Mouse (Mus musculus) layer of hippocampus, adult 2 months (tissue): Measurements from ENCODE around the gene Capn9. TPM values are rescaled to one million over a fixed set of nuclear protein-coding genes. Genes with fewer than 3 reads are reported as not detected.

Source experiments
- DNase-seq, 2 experiments: peaks; one replicate each; pipeline ENCODE4 v3.0.0; 2022; ENCODE audit warnings: low spot score in 2 of 2
- H3K27ac ChIP-seq: fragments of 200-600 bp; 2 replicates; pipeline ENCODE4 v1.8.1; 2022
- H3K4me3 ChIP-seq: fragments of 200-600 bp; 2 replicates; pipeline ENCODE4 v1.8.1; 2022; ENCODE audit warnings: mild to moderate bottlenecking
- CTCF ChIP-seq: fragments of 200-600 bp; conservative IDR thresholded peaks from 2 replicates; pipeline ENCODE4 v1.8.1; 2022; ENCODE audit warnings: antibody characterized with exemption, mild to moderate bottlenecking, moderate library complexity
- total RNA-seq, 2 experiments: library from RNA; stranded (reverse); gene quantifications; 2 replicates each; pipeline ENCODE4 v1.2.3; 2021

Capn9 gene
- total RNA-seq, 2 experiments from 2014 or later = 0.34 to 0.79 TPM

DNA sequence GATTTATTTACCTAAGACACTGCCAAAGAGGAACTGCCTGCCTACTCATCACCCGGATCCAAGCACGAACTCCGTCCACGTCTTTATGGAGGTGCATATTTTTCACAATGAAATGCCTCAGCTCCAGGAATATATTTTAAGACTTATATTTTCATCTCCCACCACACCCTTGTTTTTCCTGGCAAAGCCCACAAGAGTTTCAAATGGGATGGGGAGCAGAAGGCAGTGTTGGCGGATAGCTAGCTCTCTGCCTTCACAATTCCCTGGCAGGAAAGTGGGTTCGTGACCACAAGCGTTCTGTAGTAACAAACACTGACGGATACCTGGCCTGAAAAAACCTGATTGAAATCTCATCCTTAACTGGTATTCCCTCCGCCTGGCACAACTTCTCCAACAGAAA is 85.9 kb downstream of the Capn9 start:
- H3K4me3 ChIP-seq = peak overlapping the region; percentile 86
- DNase-seq = peak in 1 of 2 experiments; percentile 51
- H3K27ac ChIP-seq = peak overlapping the region; percentile 90
- TF ChIP-seq CTCF = no peak

DNA sequence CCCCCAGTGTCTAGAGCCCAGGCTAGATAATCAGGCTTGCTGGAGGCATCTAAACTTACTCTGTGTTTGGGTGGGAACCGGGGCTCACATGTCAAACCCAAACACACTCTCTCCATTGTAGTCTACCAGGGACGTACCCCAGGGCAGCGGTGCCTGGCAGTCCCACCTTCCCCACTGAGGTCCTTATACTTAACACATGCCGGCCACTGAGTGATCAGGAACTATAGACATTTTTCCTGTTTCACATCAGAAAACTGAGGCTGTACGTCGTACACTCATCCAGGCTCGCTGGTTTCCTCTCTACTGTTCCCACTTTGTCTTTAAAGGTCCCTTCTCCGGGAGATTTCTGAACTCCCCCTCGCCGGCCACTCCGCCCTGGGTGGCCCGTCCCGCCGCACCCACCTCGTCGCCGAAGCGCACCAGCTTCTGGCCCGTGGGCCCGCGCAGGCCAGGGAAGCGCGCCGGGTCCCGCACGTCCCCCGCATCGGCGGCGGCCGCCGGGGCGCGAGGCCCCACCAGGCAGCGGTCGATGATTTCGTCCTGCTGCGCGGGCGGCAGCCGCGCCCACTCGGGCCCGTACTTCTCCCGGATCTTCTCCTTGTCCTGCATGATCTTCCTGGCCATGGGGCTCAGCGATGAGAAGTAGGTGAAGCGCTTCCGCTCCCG is 86.7 kb downstream of the Capn9 start:
- no peak for DNase-seq
- no peak for TF ChIP-seq CTCF
- peak overlapping the region; percentile 86 for H3K4me3 ChIP-seq
- peak overlapping the region; percentile 90 for H3K27ac ChIP-seq

DNA sequence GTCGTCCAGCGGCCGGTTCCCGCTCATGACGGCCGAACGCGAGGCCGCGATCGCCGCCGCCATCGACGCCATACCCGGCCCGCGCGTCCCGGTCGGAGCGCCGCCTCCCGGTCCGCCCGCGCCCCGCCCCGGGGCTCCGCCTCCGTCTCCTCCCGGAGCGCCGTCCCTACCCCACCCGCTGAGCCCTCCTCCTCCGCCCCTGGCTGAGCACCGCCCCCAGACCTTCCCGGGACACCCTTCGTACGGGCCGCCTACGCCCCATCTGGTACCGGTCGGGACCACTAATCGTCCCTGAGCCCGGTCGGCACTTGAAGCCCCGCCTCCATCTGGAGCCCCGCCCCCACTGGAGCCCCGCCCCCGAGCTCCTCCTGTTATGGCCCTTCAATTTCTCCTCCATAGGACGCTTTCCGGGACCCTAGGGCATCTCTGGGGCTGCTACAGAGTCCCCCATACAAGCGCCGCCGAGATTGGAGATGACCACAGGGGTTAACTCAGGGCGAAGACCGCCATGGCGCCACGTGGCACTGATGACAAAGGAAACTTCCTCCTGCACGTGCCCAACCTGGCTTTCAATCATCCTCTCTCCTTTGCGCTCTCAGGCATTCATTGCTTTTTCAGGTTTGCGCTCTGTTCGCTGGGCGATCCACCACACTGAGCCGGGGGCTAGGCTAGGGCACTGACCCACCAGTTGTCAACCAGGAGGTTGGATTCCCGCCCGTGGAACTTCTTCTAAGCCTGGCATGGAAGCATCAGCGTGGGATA is 87.4 kb downstream of the Capn9 start, which contains the start of gene 2310022B05Rik:
TSS of gene 2310022B05Rik (minus strand) at position 258 of the 762 bp plus-strand sequence.
- H3K4me3 ChIP-seq = peak within 1 kb of the TSS; percentile 86
- H3K27ac ChIP-seq = peak within 1 kb of the TSS; percentile 90
- DNase-seq = peak; percentile 82 to 86
- peak; percentile 42 for TF ChIP-seq CTCF

DNA sequence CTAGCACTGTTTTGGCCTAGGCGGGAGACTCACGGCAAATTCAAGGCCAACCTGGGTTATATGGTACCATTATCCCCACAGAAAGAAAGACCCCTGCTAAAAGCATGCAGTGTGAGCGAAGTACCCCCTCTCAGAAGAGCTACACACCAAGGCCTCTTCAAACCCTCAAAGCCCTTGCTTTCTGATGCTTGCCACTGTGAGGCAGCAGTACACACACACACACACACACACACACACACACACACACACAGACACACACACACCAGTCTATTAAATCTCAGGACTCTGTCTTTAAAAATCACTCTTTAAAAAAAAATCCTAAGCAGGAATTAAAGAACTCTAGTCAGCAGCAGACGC is 87.9 kb downstream of the Capn9 start:
- no peak for DNase-seq
- H3K4me3 ChIP-seq = peak overlapping the region; percentile 86; the same call in 1 of the 2 replicates
- TF ChIP-seq CTCF = no peak
- H3K27ac ChIP-seq = peak overlapping the region; percentile 90

DNA sequence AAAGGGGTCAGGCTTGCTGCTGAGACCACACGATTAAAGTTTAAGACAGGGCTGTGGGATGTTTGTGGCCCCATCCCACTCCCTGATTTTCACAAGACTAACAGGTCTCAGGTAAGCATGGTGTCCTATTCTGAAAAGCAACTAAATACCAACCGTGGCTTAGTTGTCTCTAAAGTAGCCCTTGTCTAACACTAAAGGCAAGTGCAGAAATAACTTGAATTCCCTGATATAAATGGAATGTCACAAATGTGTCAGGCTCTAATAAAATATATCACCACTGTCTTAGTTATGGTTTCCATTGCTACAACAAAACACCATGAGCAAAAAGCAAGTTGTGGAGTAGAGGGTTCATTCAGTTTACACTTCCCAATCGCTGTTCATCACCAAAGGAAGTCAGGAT is 88.5 kb downstream of the Capn9 start:
- no peak for DNase-seq
- no peak for TF ChIP-seq CTCF
- Histone ChIP-seq H3K4me3 (no peak overlapping the region), H3K27ac (no peak overlapping the region)

Other genes starting within 250 kb of the Capn9 start
- gene Pgbd5, start 136.5 kb upstream of the Capn9 start, total RNA-seq = 100 to 1,000 TPM; 291 to 304 TPM
- gene Cog2, start 55.3 kb upstream of the Capn9 start, total RNA-seq = 10 to 100 TPM; 45.3 to 49.0 TPM
- 10 to 100 TPM; 29.9 to 33.9 TPM for gene Agt, start 6.4 kb upstream of the Capn9 start, total RNA-seq
- gene 2310022B05Rik, start 87.3 kb downstream of the Capn9 start, total RNA-seq = 10 to 100 TPM; 76.5 to 77.4 TPM
- gene Ttc13, start 145.9 kb downstream of the Capn9 start, total RNA-seq = 10 to 100 TPM; 49.6 to 51.6 TPM
- 10 to 100 TPM; 10.7 to 13.4 TPM for gene Arv1, start 146.0 kb downstream of the Capn9 start, total RNA-seq
- gene Fam89a, start 175.7 kb downstream of the Capn9 start, total RNA-seq = under 1 TPM; 0.27 to 0.54 TPM
- gene Trim67, start 217.0 kb downstream of the Capn9 start, total RNA-seq = 1 to 10 TPM; 2.9 to 3.1 TPM